Mouse (Mus musculus): ENCODE measurements around the gene Erc1. TPM values are rescaled to one million over a fixed set of nuclear protein-coding genes. Genes with fewer than 3 reads are reported as not detected.
"Not testable (repeated sequence)": the region's sequence is repeated elsewhere in the genome, so short reads cannot be mapped to it uniquely, and the experiment has no call there.

The Erc1 gene
- total RNA-seq, 2 experiments from 2014 or later = 43.5 to 45.8 TPM

- DNase-seq (ENCODE audit: low spot score in 2 of 2) = no peak
Measured at GRCm38 (mm10) chr6:119712486-119712885, 135.5 kb downstream of the Erc1 start.

DNA sequence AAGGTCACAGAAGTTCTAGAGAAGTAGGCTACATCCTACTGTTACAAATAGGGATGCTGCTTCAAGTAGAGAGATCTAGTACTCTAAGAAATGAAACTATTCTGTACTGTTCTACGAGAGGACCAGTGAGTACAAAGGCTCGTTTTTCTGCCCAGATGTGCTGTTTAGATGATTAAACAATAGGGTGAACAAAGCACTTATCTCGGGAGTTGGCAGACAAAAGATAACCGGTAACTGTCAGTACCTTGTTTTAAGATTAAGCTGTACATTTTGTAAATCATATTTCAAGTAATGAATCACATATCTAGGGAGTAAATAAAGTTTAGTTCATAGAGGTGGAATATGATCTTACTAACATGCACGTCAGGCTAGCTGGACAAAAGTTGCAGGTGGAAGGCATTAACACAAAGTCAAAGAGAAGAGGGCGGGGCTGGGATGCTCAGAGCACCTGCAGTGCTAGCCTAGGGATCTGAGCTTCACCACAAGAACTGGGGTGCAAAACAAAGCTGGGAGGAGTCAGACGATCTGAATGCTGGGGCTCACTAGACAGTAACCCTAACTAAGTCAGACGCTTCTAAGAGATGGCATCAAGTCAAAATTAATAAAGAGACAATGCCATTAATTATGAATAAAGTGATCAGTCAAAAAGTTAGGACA lies 136.2 kb downstream of the Erc1 start:
- DNase-seq (ENCODE audit: low spot score in 2 of 2) = no peak

- no peak for DNase-seq (ENCODE audit: low spot score in 2 of 2)
Measured at GRCm38 (mm10) chr6:119709552-119709951, 138.4 kb downstream of the Erc1 start.

DNA sequence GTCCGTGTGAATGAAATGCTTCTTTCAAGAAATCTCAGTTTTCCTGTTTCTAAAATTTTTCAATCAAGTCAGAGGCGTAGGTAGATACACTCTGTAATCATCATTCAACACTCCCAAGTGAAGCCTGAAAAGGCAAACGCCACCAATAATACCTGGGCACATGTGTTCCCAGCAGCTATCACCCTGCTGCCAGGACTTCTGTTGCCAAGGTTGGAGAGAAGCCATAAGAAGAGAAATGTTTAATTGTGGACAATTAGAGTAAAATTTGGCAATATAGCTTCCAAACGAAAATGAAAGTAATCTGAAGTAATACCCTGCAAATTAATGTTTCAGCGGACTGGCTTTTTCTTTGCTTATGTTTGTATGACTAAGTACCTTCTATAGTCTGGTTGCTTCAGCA lies 140.1 kb downstream of the Erc1 start:
- no peak for DNase-seq (ENCODE audit: low spot score in 2 of 2)

GRCm38 (mm10) chr6:119704899-119705298 lies 143.1 kb downstream of the Erc1 start:
- DNase-seq (ENCODE audit: low spot score in 2 of 2) = no peak

- no peak for DNase-seq (ENCODE audit: low spot score in 2 of 2)
Measured at GRCm38 (mm10) chr6:119692754-119693153, 155.2 kb downstream of the Erc1 start.

GRCm38 (mm10) chr6:119686470-119686869 lies 161.5 kb downstream of the Erc1 start:
- no peak for DNase-seq (ENCODE audit: low spot score in 2 of 2)

- no peak for DNase-seq (ENCODE audit: low spot score in 2 of 2)
Measured at GRCm38 (mm10) chr6:119680746-119681145, 167.2 kb downstream of the Erc1 start.

- no peak for DNase-seq (ENCODE audit: low spot score in 2 of 2)
Measured at GRCm38 (mm10) chr6:119674811-119675209, 173.2 kb downstream of the Erc1 start.

- no peak for DNase-seq (ENCODE audit: low spot score in 2 of 2)
Measured at GRCm38 (mm10) chr6:119674201-119674810, 173.7 kb downstream of the Erc1 start.

DNA sequence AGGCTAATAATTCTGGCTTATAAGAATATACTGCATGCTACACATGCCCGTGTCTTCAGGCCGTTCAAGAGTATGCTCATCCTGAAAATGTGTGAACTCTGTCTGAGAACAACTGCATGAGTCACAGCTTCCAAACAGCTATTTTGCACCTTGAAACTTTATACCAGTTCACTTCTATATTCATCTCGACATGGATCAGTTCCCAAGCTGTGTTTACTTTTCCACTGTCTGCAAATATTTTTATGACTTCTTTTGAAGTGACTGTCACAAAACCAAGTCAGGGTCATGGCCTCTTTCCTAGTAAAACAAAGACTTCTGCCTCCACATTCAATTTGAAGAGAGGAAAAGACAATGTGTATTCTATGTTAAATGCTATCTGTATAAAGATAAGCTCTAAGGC lies 178.2 kb downstream of the Erc1 start:
- no peak for DNase-seq (ENCODE audit: low spot score in 2 of 2)

- DNase-seq (ENCODE audit: low spot score in 2 of 2) = no peak
Measured at GRCm38 (mm10) chr6:119662936-119663335, 185.0 kb downstream of the Erc1 start.

DNA sequence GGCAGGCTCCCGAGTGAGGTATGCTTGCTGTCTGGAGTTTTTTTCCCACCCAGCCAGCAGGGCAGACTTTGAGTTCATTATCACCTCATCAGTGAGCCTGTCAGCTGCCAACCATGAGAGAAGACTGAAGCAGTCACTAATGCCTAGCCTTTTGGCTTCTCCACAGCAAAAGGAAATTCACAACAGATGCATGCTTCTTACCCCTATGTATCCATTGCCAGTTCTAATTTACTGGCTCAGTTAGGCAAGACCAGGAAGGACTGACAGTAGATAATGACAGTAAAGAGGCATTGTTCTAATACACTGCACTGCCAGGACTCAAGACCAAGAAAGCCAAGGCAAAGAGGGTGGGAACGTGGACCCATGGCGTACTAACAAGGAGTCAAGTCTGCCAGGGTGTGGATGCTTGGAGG lies 186.9 kb downstream of the Erc1 start:
- no peak for DNase-seq (ENCODE audit: low spot score in 2 of 2)

DNA sequence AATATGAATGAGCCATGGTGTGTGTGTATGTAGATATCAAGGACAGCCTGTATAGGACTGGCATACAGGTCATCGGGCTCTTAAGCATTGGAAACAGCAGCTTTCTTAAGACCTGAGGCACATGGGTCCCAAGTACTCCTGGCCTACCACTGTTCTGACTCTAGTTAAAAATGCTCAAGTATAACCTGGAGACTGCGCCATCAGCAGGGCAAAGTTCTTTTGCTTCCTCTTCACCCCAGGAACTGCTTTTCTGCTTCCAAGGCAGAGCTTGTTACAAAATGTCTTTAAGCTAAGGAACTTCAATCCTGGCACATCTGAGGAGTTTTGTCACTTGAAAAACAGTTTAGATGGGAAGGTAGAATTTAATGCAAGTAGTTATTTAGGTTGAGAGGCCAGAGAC lies 189.5 kb downstream of the Erc1 start:
- no peak for DNase-seq (ENCODE audit: low spot score in 2 of 2)

GRCm38 (mm10) chr6:119657418-119658178 lies 190.4 kb downstream of the Erc1 start:
- DNase-seq (ENCODE audit: low spot score in 2 of 2) = no peak

DNA sequence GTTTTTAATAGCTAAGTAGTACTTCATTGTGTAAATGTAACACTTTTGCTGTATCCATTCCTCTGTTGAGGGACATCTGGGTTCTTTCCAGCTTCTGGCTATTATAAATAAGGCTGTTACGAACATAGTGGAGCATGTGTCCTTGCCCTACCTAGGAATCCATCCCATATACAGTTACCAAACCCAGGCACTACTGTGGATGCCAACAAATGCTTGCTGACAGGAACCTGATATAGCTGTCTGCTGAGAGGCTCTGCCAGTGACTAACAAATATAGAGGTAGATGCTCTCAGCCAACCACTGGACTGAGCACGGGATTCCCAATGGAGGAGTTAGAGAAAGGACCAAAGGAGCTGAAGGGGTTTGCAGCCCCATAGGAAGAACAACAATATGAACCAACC lies 193.2 kb downstream of the Erc1 start:
- DNase-seq (ENCODE audit: low spot score in 2 of 2) = not testable (repeated sequence)

GRCm38 (mm10) chr6:119643880-119644460 lies 204.0 kb downstream of the Erc1 start:
- DNase-seq (ENCODE audit: low spot score in 2 of 2) = no peak

- DNase-seq (ENCODE audit: low spot score in 2 of 2) = no peak
Measured at GRCm38 (mm10) chr6:119643178-119643728, 204.7 kb downstream of the Erc1 start.

- no peak for DNase-seq (ENCODE audit: low spot score in 2 of 2)
Measured at GRCm38 (mm10) chr6:119642718-119643117, 205.2 kb downstream of the Erc1 start.

GRCm38 (mm10) chr6:119635629-119636028 lies 212.3 kb downstream of the Erc1 start:
- DNase-seq (ENCODE audit: low spot score in 2 of 2) = no peak

DNA sequence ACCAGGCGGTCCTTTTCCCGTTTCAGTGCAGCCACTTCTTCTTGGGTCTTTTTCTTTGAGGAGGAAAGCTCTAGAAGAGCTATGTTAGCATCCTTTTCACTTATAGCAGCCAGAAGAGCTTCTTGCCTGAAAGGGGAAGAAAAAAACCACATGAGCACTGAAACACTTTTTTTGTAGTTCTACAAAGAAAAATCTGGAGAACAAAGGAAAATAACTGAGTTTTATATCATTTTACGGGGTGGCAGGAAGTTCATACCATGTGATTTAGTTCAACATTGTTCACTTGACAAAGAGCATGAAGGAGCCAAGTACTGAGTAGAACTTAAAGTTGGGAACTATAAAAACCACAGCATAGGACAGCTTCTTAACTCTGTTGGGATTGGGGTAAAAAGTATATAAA lies 217.3 kb downstream of the Erc1 start:
- no peak for DNase-seq (ENCODE audit: low spot score in 2 of 2)

DNA sequence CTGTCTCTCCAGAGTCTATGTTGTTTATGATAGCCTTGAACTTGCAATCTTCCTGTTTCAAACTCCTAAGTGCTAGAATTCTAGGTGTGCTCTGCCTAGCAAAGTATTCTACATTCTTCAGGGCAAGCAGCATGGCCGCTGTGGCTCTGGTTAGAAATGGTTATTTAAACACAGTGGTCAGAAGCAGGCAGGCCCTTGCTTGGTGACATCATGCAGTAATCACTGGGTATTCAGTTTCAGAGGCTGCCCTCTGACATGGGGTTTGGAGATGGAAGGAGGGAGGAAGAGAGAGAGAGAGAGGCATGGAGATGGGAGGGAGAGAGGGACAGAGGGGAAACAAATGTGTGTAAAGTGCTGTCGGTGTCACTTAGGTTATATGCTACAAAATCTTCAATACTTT lies 246.6 kb downstream of the Erc1 start:
- DNase-seq (ENCODE audit: low spot score in 2 of 2) = no peak
